Mouse (Mus musculus) layer of hippocampus, adult 2 months (tissue): ENCODE measurements around the gene Sema6d. TPM values are rescaled to one million over a fixed set of nuclear protein-coding genes. Genes with fewer than 3 reads are reported as not detected.

ENCODE experiments used
- DNase-seq, 2 experiments: peaks; one replicate each; pipeline ENCODE4 v3.0.0; 2022; ENCODE audit warnings: low spot score in 2 of 2
- H3K27ac ChIP-seq: fragments of 200-600 bp; 2 replicates; pipeline ENCODE4 v1.8.1; 2022
- H3K4me3 ChIP-seq: fragments of 200-600 bp; 2 replicates; pipeline ENCODE4 v1.8.1; 2022; ENCODE audit warnings: mild to moderate bottlenecking
- CTCF ChIP-seq: fragments of 200-600 bp; conservative IDR thresholded peaks from 2 replicates; pipeline ENCODE4 v1.8.1; 2022; ENCODE audit warnings: antibody characterized with exemption, mild to moderate bottlenecking, moderate library complexity
- total RNA-seq, 2 experiments: library from RNA; stranded (reverse); gene quantifications; 2 replicates each; pipeline ENCODE4 v1.2.3; 2021

Gene Sema6d
- total RNA-seq, 2 experiments from 2014 or later: 50.0 to 58.7 TPM

GRCm38 (mm10) chr2:124661316-124661715, 571.5 kb downstream of the Sema6d start:
- DNase-seq: no peak
- no peak for TF ChIP-seq CTCF
- H3K4me3 ChIP-seq: no peak overlapping the region
- H3K27ac ChIP-seq: no peak overlapping the region

- H3K4me3 ChIP-seq: no peak overlapping the region
- no peak overlapping the region for H3K27ac ChIP-seq
- no peak for TF ChIP-seq CTCF
- no peak for DNase-seq
These were observed 572.5 kb downstream of the Sema6d start for GRCm38 (mm10) chr2:124662257-124662656.

DNA sequence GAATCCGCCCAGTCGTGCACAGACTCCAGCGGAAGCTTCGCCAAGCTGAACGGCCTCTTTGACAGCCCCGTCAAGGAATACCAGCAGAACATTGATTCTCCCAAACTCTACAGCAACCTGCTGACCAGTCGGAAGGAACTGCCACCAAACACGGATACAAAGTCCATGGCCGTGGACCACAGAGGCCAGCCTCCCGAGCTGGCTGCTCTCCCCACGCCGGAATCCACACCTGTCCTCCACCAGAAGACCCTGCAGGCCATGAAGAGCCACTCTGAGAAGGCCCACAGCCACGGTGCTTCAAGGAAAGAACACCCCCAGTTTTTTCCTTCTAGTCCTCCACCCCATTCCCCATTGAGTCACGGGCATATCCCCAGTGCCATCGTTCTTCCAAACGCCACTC, 574.4 kb downstream of the Sema6d start:
- no peak overlapping the region for H3K27ac ChIP-seq
- no peak overlapping the region for H3K4me3 ChIP-seq
- no peak for DNase-seq
- no peak for TF ChIP-seq CTCF

GRCm38 (mm10) chr2:124668431-124668830, 578.7 kb downstream of the Sema6d start:
- TF ChIP-seq CTCF: no peak

DNA sequence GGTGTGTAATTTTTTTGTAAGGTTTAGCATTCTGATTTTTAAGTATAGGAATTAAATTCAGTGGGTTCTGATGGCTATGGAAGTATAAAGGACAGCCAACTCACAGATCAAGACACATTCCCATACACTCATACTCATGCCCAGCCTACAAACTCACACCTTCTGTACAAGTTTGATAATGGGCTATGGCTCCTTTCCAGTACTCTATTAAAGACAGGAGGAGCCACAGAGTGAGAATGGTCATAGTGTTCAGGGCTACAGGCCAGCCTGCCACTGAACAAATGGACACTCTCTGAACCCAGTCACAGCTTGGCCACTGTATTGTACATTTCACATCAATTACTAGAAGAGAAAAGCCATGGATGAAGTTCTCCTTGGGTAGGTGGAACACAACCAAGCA, 583.3 kb downstream of the Sema6d start:
- DNase-seq: no peak
- no peak overlapping the region for H3K27ac ChIP-seq
- TF ChIP-seq CTCF: no peak
- no peak overlapping the region for H3K4me3 ChIP-seq

More at GRCm38 (mm10) chr2:124668431-124668830, 578.7 kb downstream of the Sema6d start:
- H3K4me3 ChIP-seq: no peak overlapping the region
- H3K27ac ChIP-seq: no peak overlapping the region
- DNase-seq: no peak

DNA sequence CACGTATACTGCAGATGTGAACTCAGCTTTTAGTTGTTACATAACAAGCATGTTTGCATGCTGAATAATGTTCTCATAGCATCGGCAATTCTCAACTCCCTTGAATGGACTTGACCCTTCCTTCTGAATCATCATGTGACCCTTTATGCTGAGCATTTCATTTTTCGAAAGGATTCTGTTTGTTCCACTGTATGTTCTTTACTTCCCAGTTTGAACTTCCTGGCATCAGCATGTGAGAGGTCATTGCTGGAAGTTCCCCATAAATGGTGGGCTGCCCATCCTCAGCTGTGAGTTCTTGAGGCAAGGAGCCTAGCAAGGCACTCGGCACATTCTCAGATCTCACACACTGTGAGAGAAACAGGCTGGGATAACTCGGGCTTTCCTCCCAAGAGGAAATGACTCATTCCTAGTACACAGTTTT, 594.7 kb downstream of the Sema6d start:
- DNase-seq: no peak
- no peak overlapping the region for H3K4me3 ChIP-seq
- H3K27ac ChIP-seq: no peak overlapping the region
- TF ChIP-seq CTCF: no peak

- DNase-seq: no peak
- TF ChIP-seq CTCF: no peak
- no peak overlapping the region for H3K4me3 ChIP-seq
- H3K27ac ChIP-seq: no peak overlapping the region
These were observed 600.6 kb downstream of the Sema6d start for GRCm38 (mm10) chr2:124690372-124690771.

GRCm38 (mm10) chr2:124702621-124703020, 612.9 kb downstream of the Sema6d start:
- no peak for DNase-seq
- Histone ChIP-seq H3K4me3 (no peak overlapping the region), H3K27ac (no peak overlapping the region)
- TF ChIP-seq CTCF: no peak

DNA sequence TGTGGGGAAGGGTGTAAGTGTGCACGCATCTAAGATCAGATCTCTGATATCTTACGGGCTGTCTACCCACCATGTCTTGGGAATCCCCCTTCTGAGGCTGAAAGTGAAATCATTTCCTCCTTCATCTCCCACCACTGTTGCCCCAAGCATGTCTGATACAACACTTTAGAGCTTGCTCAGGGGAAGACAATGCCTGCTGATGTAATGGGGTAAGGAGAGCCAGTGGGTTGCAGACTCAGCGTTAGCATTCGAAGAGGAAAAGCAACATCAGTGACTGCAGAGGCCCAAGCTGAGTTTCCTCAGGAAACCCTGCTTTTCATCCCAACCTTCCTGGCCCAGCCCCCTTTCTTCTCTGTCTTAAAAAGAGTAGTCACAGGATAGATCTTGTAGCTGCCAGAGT, 615.2 kb downstream of the Sema6d start:
- no peak overlapping the region for H3K27ac ChIP-seq
- H3K4me3 ChIP-seq: no peak overlapping the region
- DNase-seq: no peak
- no peak for TF ChIP-seq CTCF

DNA sequence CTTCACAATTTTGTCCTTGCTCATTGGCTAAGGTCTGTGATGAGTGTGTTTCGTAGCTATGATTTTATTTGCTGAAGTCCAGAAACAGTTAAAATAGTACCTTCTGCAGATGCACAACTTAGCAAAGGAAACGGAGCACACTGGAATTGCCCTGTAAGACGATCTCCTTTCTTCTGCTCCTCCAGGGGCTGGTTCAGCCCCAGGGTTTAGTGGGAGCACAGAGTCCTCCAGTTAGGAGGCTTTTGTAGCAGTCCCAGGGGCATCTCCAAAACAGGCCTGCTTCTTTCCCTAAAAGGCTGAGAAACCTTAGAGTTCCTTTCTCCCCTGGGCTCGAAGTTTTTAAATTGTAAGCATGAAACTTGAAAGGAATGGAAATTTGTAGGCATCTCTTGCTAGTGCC, 616.0 kb downstream of the Sema6d start:
- TF ChIP-seq CTCF: no peak
- no peak for DNase-seq
- H3K27ac ChIP-seq: no peak overlapping the region
- H3K4me3 ChIP-seq: no peak overlapping the region

GRCm38 (mm10) chr2:124706896-124707295, 617.1 kb downstream of the Sema6d start:
- no peak for TF ChIP-seq CTCF
- Histone ChIP-seq H3K4me3 (no peak overlapping the region), H3K27ac (no peak overlapping the region)
- DNase-seq: no peak
